Mouse (Mus musculus) forebrain, embryonic 12.5 days (tissue): Measurements from ENCODE around the gene B4galnt1. TPM values are rescaled to one million over a fixed set of nuclear protein-coding genes. Genes with fewer than 3 reads are reported as not detected.
"Not testable (repeated sequence)": the region's sequence is repeated elsewhere in the genome, so short reads cannot be mapped to it uniquely, and the experiment has no call there.

Source experiments
- ATAC-seq: fragments of 200-750 bp; cut with Nextera tagmentation; 2 replicates; pipeline ENCODE4 v1.8.0; 2017; ENCODE audit warnings: moderate TSS enrichment; ENCODE audit not compliant: low FRiP score
- H3K27ac ChIP-seq: fragments of 300-500 bp; sonication (generic); 2 replicates; pipeline ENCODE4 v1.5.1; 2016; ENCODE audit warnings: mild to moderate bottlenecking
- H3K27me3 ChIP-seq: fragments of 300-500 bp; sonication (generic); 2 replicates; pipeline ENCODE4 v1.6.1; 2016; ENCODE audit warnings: mild to moderate bottlenecking
- H3K36me3 ChIP-seq: fragments of 300-500 bp; sonication (generic); replicated peaks from 2 replicates; pipeline ENCODE4 v1.6.1; 2016; ENCODE audit warnings: mild to moderate bottlenecking
- H3K4me1 ChIP-seq: fragments of 300-500 bp; sonication (generic); 2 replicates; pipeline ENCODE4 v1.6.1; 2016
- H3K4me2 ChIP-seq: fragments of 300-500 bp; sonication (generic); 2 replicates; pipeline ENCODE4 v1.6.1; 2016; ENCODE audit warnings: mild to moderate bottlenecking, moderate library complexity
- H3K4me3 ChIP-seq: fragments of 300-500 bp; sonication (generic); replicated peaks from 2 replicates; pipeline ENCODE4 v1.5.1; 2016; ENCODE audit warnings: mild to moderate bottlenecking
- H3K9ac ChIP-seq: fragments of 300-500 bp; sonication (generic); 2 replicates; pipeline ENCODE4 v1.6.1; 2016; ENCODE audit warnings: mild to moderate bottlenecking
- H3K9me3 ChIP-seq: fragments of 300-500 bp; sonication (generic); 2 replicates; pipeline ENCODE4 v1.6.1; 2016
- WGBS: fragments of 180-500 bp; shearing (Covaris S2); methylation state at CpG from one replicate; pipeline ENCODE4 v1.1.7; 2016; 5-methylcytosine and 5-hydroxymethylcytosine counted together
- polyA plus RNA-seq: library from polyadenylated mRNA; unstranded; fragments of >200 nt; fragmentation: Nextera tagmentation; extraction: Ambion mirVana; gene quantifications from 2 replicates; pipeline ENCODE4 v1.2.1, GENCODE M21; 2016

The B4galnt1 gene
- polyA plus RNA-seq, 1 experiment from 2014 or later, result 13.3 TPM

GRCm38 (mm10) chr10:127147135-127147534 lies 17.9 kb upstream of the B4galnt1 start:
- Histone ChIP-seq H3K9ac (no peak overlapping the region), H3K4me1 (no peaks in the 10 kb centered on the region), H3K27ac (no peak overlapping the region), H3K27me3 (no peaks in the 10 kb centered on the region), H3K36me3 (no peaks in the 10 kb centered on the region), H3K9me3 (no peaks in the 10 kb centered on the region), H3K4me2 (no peak overlapping the region), H3K4me3 (no peak overlapping the region)
- 81% methylated on average over 6 of the region's 6 CpGs for WGBS
- ATAC-seq, result no peak

- no peaks in the 10 kb centered on the region for H3K36me3 ChIP-seq
- H3K27me3 ChIP-seq, result no peaks in the 10 kb centered on the region
- WGBS, result 84% methylated on average over 4 of the region's 4 CpGs
Observed at GRCm38 (mm10) chr10:127150471-127150872, 14.6 kb upstream of the B4galnt1 start.

DNA sequence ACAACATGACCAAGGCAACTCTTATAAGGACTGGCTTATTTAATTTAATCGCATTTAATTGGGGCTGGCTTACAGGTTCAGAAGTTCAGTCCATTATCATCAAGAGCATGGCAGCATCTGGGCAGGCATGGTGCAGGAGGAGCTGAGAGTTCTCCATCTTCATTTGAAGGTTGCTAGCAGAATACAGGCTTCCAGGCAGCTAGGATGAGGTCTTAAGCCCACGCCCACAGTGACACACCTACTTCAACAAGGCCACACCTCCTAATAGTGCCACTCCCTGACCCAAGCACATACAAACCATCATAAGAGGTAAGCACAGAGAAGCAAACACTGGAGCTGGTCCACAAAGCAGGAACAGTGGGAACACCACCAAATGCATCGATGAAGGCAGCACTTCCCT lies 13.8 kb upstream of the B4galnt1 start:
- not testable (repeated sequence) for H3K9ac ChIP-seq, H3K4me2 ChIP-seq, ATAC-seq, H3K27me3 ChIP-seq, H3K9me3 ChIP-seq, H3K27ac ChIP-seq, H3K4me1 ChIP-seq, H3K36me3 ChIP-seq, H3K4me3 ChIP-seq
- 87% methylated on average over 3 of the region's 3 CpGs for WGBS

More at GRCm38 (mm10) chr10:127150471-127150872, 14.6 kb upstream of the B4galnt1 start:
- no peak overlapping the region for H3K9ac ChIP-seq
- no peaks in the 10 kb centered on the region for H3K9me3 ChIP-seq
- H3K4me2 ChIP-seq, result no peak overlapping the region
- no peak overlapping the region for H3K27ac ChIP-seq
- H3K4me3 ChIP-seq, result no peak overlapping the region
- no peaks in the 10 kb centered on the region for H3K4me1 ChIP-seq
- ATAC-seq, result no peak

DNA sequence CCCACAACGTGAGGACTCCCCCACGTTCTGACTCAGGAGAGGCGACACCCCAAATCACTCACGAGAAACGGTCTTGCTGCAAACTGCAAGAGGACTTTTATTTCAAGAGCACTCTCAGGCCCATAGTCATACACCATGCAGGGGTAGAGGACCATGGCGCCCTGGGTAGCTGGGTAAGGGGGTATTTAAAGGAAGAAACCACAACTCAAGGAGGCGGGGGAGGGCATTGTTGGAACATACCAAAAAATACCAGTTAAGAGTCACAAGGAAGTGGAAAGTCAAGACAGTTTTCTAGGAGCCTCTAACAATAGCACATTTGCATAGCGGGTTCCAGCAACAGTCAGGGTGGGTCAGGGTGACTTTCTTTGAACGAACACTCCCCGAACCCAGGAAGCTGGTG lies 12.5 kb upstream of the B4galnt1 start:
- not testable (repeated sequence) for H3K4me1 ChIP-seq, H3K36me3 ChIP-seq, H3K9ac ChIP-seq, H3K4me2 ChIP-seq, H3K27ac ChIP-seq, H3K27me3 ChIP-seq, H3K9me3 ChIP-seq, ATAC-seq, H3K4me3 ChIP-seq
- WGBS, result 91% methylated on average over 10 of the region's 10 CpGs

- Histone ChIP-seq H3K4me2 (no peak overlapping the region), H3K27me3 (no peaks in the 10 kb centered on the region), H3K27ac (no peak overlapping the region), H3K4me1 (no peaks in the 10 kb centered on the region), H3K36me3 (no peaks in the 10 kb centered on the region), H3K9ac (no peak overlapping the region), H3K9me3 (no peaks in the 10 kb centered on the region), H3K4me3 (no peak overlapping the region)
- 91% methylated on average over 7 of the region's 7 CpGs for WGBS
- ATAC-seq, result no peak
Observed at GRCm38 (mm10) chr10:127153323-127153722, 11.7 kb upstream of the B4galnt1 start.

- Histone ChIP-seq H3K27me3 (no peaks in the 10 kb centered on the region), H3K4me3 (no peak overlapping the region), H3K9ac (no peak overlapping the region), H3K9me3 (no peaks in the 10 kb centered on the region), H3K36me3 (no peaks in the 10 kb centered on the region), H3K4me2 (no peak overlapping the region), H3K27ac (no peak overlapping the region), H3K4me1 (no peaks in the 10 kb centered on the region)
- no peak for ATAC-seq
- WGBS, result 91% methylated on average over 2 of the region's 2 CpGs
Observed at GRCm38 (mm10) chr10:127154241-127154640, 10.8 kb upstream of the B4galnt1 start.

- Histone ChIP-seq H3K9me3 (no peaks in the 10 kb centered on the region), H3K4me2 (no peak overlapping the region), H3K27me3 (no peaks in the 10 kb centered on the region), H3K9ac (no peak overlapping the region), H3K27ac (no peak overlapping the region), H3K4me3 (no peak overlapping the region), H3K4me1 (no peaks in the 10 kb centered on the region), H3K36me3 (no peaks in the 10 kb centered on the region)
- 87% methylated on average over 5 of the region's 5 CpGs for whole genome bisulfite sequencing
- ATAC-seq, result no peak
Observed at GRCm38 (mm10) chr10:127154652-127155051, 10.4 kb upstream of the B4galnt1 start.

GRCm38 (mm10) chr10:127156089-127156488 lies 8.9 kb upstream of the B4galnt1 start:
- 89% methylated on average over 1 of the region's 1 CpGs for WGBS
- Histone ChIP-seq H3K9ac (no peak overlapping the region), H3K4me3 (no peak overlapping the region), H3K4me2 (no peak overlapping the region), H3K27ac (no peak overlapping the region), H3K27me3 (no peaks in the 10 kb centered on the region), H3K36me3 (no peaks in the 10 kb centered on the region), H3K9me3 (no peaks in the 10 kb centered on the region), H3K4me1 (no peaks in the 10 kb centered on the region)
- ATAC-seq, result no peak

- no peaks in the 10 kb centered on the region for H3K4me1 ChIP-seq
- no peak overlapping the region for H3K4me3 ChIP-seq
- ATAC-seq, result no peak
- H3K27me3 ChIP-seq, result no peaks in the 10 kb centered on the region
- H3K9me3 ChIP-seq, result no peaks in the 10 kb centered on the region
- no peak overlapping the region for H3K9ac ChIP-seq
- WGBS, result 88% methylated on average over 1 of the region's 1 CpGs
- no peak overlapping the region for H3K27ac ChIP-seq
- H3K36me3 ChIP-seq, result no peaks in the 10 kb centered on the region
- H3K4me2 ChIP-seq, result no peak overlapping the region
Observed at GRCm38 (mm10) chr10:127156511-127156910, 8.5 kb upstream of the B4galnt1 start.

GRCm38 (mm10) chr10:127158471-127158870 lies 6.6 kb upstream of the B4galnt1 start:
- Histone ChIP-seq H3K27me3 (peaks cover 3% of the 10 kb centered on the region; the same call in 1 of the 2 replicates), H3K4me3 (no peak overlapping the region), H3K4me1 (no peaks in the 10 kb centered on the region), H3K9ac (no peak overlapping the region), H3K27ac (no peak overlapping the region), H3K9me3 (no peaks in the 10 kb centered on the region), H3K4me2 (no peak overlapping the region), H3K36me3 (no peaks in the 10 kb centered on the region)
- ATAC-seq, result no peak
- 73% methylated on average over 3 of the region's 3 CpGs for WGBS

DNA sequence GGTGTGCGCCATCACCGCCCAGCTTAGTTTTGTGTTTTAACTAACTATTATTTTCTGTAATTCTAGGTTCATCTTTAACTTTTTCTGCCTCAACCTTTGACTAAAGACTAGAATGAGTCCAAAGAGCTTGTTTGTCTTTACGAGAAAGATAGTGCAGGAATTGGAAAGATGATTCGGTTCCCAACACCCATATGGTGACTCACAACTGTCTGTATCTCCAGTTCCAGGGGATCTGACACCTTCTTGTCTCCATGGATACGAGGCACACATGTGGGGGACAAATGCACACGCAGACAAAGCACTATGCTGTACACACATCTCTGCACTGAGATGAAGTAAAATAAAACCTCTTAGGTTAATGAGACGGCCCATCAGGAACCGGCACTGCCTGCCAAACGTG lies 4.9 kb upstream of the B4galnt1 start:
- 84% methylated on average over 9 of the region's 9 CpGs for WGBS
- H3K27me3 ChIP-seq, result peaks cover 15% of the 10 kb centered on the region
- H3K4me2 ChIP-seq, result no peak overlapping the region
- no peak overlapping the region for H3K27ac ChIP-seq
- ATAC-seq, result no peak
- H3K9me3 ChIP-seq, result no peaks in the 10 kb centered on the region
- H3K4me3 ChIP-seq, result no peak overlapping the region
- no peaks in the 10 kb centered on the region for H3K36me3 ChIP-seq
- H3K9ac ChIP-seq, result no peak overlapping the region
- H3K4me1 ChIP-seq, result 0 out of 2 replicates have a peak, but pooled peaks cover 4% of the 10 kb centered on the region

DNA sequence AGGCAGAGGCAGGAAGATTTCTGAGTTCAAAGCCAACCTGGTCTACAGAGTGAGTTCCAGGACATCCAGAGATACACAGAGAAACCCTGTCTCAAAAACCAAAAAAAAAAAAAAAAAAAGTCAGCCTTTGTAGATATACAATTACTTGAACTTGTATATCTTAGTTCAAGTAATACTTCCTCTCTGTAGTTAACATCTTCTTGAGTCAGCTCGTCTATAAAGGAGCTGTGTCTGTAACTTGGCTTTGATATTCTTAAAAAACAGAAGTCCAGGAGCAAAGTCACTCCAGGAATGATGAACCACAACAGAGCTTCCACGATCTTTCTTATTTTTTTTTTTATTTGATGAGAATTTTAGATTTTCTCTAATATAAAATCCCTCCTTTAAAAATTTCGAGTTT lies 4.3 kb upstream of the B4galnt1 start:
- peaks cover 10% of the 10 kb centered on the region; the same call in 1 of the 2 replicates for H3K4me1 ChIP-seq
- ATAC-seq, result no peak
- H3K9ac ChIP-seq, result no peak overlapping the region
- WGBS, result 68% methylated on average over 3 of the region's 3 CpGs
- H3K4me2 ChIP-seq, result no peak overlapping the region
- no peak overlapping the region for H3K4me3 ChIP-seq
- H3K27ac ChIP-seq, result no peak overlapping the region
- H3K9me3 ChIP-seq, result no peaks in the 10 kb centered on the region
- no peaks in the 10 kb centered on the region for H3K36me3 ChIP-seq
- H3K27me3 ChIP-seq, result peaks cover 21% of the 10 kb centered on the region

DNA sequence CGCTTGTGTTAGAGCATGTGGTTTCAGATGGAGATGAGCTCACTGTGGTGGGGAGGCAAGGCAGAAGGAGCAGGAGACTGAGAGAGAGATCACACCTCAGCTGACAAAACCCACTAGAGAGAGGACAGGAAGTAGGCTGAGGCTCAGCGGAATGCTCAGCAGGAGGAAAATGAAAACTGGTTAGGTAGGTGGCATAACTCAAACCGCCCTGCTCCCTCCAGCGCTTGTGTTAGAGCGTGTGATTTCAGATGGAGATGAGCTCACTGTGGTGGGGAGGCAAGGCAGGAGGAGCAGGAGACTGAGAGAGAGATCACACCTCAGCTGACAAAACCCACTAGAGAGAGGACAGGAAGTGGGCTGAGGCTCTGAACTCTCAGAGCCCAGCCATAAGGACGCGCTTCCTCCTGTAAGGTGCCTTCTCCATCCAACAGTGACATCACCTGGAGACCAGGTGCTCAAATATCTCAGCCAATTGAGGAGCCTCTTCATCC lies 2.2 kb upstream of the B4galnt1 start:
- WGBS, result 65% methylated on average over 7 of the region's 7 CpGs
- not testable (repeated sequence) for ATAC-seq, H3K9ac ChIP-seq, H3K4me2 ChIP-seq, H3K27ac ChIP-seq, H3K36me3 ChIP-seq, H3K4me3 ChIP-seq, H3K9me3 ChIP-seq
- Histone ChIP-seq H3K4me1 (peaks cover 22% of the 10 kb centered on the region), H3K27me3 (peaks cover 42% of the 10 kb centered on the region)
